Mouse (Mus musculus): ENCODE measurements at regions not wholly inside any gene's neighbourhood (a gene's known extent, or its start where the extent isn't known, plus 50 kb on each side); places are given as distances from the start of the nearest gene placed in this dataset.

DNA sequence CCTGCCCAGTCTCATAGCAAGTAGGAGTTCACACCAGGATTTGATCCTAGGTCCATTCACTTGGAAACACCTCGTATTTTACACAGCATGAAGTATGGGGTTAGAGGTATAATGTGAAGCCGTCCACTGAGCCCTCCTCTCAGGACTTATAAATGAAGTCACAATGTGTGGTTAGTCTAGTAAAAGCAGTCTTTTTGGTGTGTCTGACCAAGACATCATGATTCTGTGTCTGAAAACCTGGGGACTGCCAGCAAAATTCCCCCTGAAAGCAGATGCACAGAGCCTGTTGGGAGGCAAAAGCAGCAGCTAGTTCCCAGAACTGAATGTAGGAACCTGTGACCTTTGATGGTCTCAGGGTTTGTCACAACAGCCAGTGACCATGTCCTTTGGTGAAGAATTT, 91.0 kb upstream of the Ccnd2 start:
- TF ChIP-seq CTCF (IDR thresholded peaks at IDR 0.05; ENCODE audit: low read depth, low read length) (no peak), EP300 (IDR thresholded peaks at IDR 0.05; ENCODE audit: insufficient read depth, low read depth, low read length) (no peak)
